Mouse (Mus musculus) neural tube, embryonic 14.5 days (tissue): Measurements from ENCODE around the gene Xpnpep1. TPM values are rescaled to one million over a fixed set of nuclear protein-coding genes. Genes with fewer than 3 reads are reported as not detected.

Source experiments
- ATAC-seq: fragments of 200-750 bp; cut with Nextera tagmentation; 2 replicates; pipeline ENCODE4 v1.8.0; 2017; ENCODE audit warnings: low read depth, mild to moderate bottlenecking, moderate TSS enrichment, moderate library complexity
- H3K27ac ChIP-seq: fragments of 300-500 bp; sonication (generic); 2 replicates; pipeline ENCODE4 v1.5.1; 2014; ENCODE audit warnings: low read depth, mild to moderate bottlenecking, control low read depth, low read length, moderate library complexity, mixed read lengths
- H3K27me3 ChIP-seq: fragments of 300-500 bp; sonication (generic); 2 replicates; pipeline ENCODE4 v1.6.1; 2014; ENCODE audit warnings: low read length; ENCODE audit not compliant: control insufficient read depth, insufficient read depth
- H3K36me3 ChIP-seq: fragments of 300-500 bp; sonication (generic); 2 replicates; pipeline ENCODE4 v1.6.1; 2014; ENCODE audit warnings: low read length, mixed read lengths; ENCODE audit not compliant: control insufficient read depth, insufficient read depth
- H3K4me1 ChIP-seq: fragments of 300-500 bp; sonication (generic); 2 replicates; pipeline ENCODE4 v1.6.1; 2014; ENCODE audit warnings: low read length; ENCODE audit not compliant: control insufficient read depth, insufficient read depth
- H3K4me2 ChIP-seq: fragments of 300-500 bp; sonication (generic); 2 replicates; pipeline ENCODE4 v1.6.1; 2014; ENCODE audit warnings: mild to moderate bottlenecking, low read depth, low read length, control low read depth
- H3K4me3 ChIP-seq: fragments of 300-500 bp; sonication (generic); 2 replicates; pipeline ENCODE4 v1.5.1; 2014; ENCODE audit warnings: low read depth, low read length, control low read depth, mixed read lengths
- H3K9ac ChIP-seq: fragments of 300-500 bp; sonication (generic); replicated peaks from 2 replicates; pipeline ENCODE4 v1.6.1; 2014; ENCODE audit warnings: low read depth, mild to moderate bottlenecking, control low read depth, low read length, mixed read lengths
- H3K9me3 ChIP-seq: fragments of 300-500 bp; sonication (generic); 2 replicates; pipeline ENCODE4 v1.6.1; 2016; ENCODE audit warnings: low read length; ENCODE audit not compliant: control insufficient read depth
- WGBS: fragments of 180-500 bp; shearing (Covaris S2); extraction: QIAGEN DNeasy Blood & Tissue Kit; methylation state at CpG from one replicate; pipeline ENCODE4 v1.1.7; 2014; 5-methylcytosine and 5-hydroxymethylcytosine counted together
- polyA plus RNA-seq: library from polyadenylated mRNA; unstranded; fragments of >200 nt; fragmentation: Nextera tagmentation; extraction: Ambion mirVana; gene quantifications from 2 replicates; pipeline ENCODE4 v1.2.1, GENCODE M21; 2014

Xpnpep1 gene
- 123 and 138 TPM in 2 replicates for polyA plus RNA-seq

GRCm38 (mm10) chr19:53040164-53041132, at the start of gene Xpnpep1:
Gene Xpnpep1, minus strand, starts transcription at chr19:53040214.
- WGBS, result 88% methylated on average over 23 of the region's 23 CpGs
- Histone ChIP-seq H3K4me3 (peak within 1 kb of the TSS; percentile 93), H3K27ac (peak within 1 kb of the TSS; percentile 87; the same call in 1 of the 2 replicates), H3K9me3 (no peaks in the 10 kb centered on the region), H3K9ac (peak within 1 kb of the TSS; percentile 98; the same call in 1 of the 2 replicates), H3K4me2 (peak within 1 kb of the TSS; percentile 92), H3K27me3 (no peaks in the 10 kb centered on the region), H3K4me1 (peaks cover 11% of the 10 kb centered on the region), H3K36me3 (no peaks in the 10 kb centered on the region)
- no peak for ATAC-seq

GRCm38 (mm10) chr19:53087268-53088143, 47.5 kb upstream of the Xpnpep1 start:
- no peaks in the 10 kb centered on the region for H3K4me1 ChIP-seq
- H3K9ac ChIP-seq, result no peak overlapping the region
- no peaks in the 10 kb centered on the region for H3K9me3 ChIP-seq
- ATAC-seq, result no peak; the same call in 1 of the 2 replicates
- WGBS, result 42% methylated on average over 25 of the region's 25 CpGs
- peak overlapping the region; percentile 44; the same call in 1 of the 2 replicates for H3K27ac ChIP-seq
- H3K4me2 ChIP-seq, result peak overlapping the region; percentile 14; the same call in 1 of the 2 replicates
- no peaks in the 10 kb centered on the region for H3K27me3 ChIP-seq
- no peaks in the 10 kb centered on the region for H3K36me3 ChIP-seq
- no peak overlapping the region for H3K4me3 ChIP-seq

- Histone ChIP-seq H3K4me2 (no peak overlapping the region), H3K36me3 (no peaks in the 10 kb centered on the region), H3K27ac (0 out of 2 replicates have a peak overlapping the region, but pooled peaks have one; percentile 29), H3K9me3 (no peaks in the 10 kb centered on the region), H3K4me3 (no peak overlapping the region), H3K4me1 (no peaks in the 10 kb centered on the region), H3K27me3 (no peaks in the 10 kb centered on the region), H3K9ac (no peak overlapping the region)
- no peak for ATAC-seq
- 68% methylated on average over 12 of the region's 12 CpGs for WGBS
Measured at GRCm38 (mm10) chr19:53086861-53087260, 46.8 kb upstream of the Xpnpep1 start.

- no peak overlapping the region for H3K4me3 ChIP-seq
- H3K9ac ChIP-seq, result no peak overlapping the region
- ATAC-seq, result no peak
- no peaks in the 10 kb centered on the region for H3K27me3 ChIP-seq
- no peak overlapping the region for H3K4me2 ChIP-seq
- H3K4me1 ChIP-seq, result no peaks in the 10 kb centered on the region
- H3K36me3 ChIP-seq, result no peaks in the 10 kb centered on the region
- no peaks in the 10 kb centered on the region for H3K9me3 ChIP-seq
- no peak overlapping the region for H3K27ac ChIP-seq
- WGBS, result 75% methylated on average over 5 of the region's 5 CpGs
Measured at GRCm38 (mm10) chr19:53084735-53085134, 44.7 kb upstream of the Xpnpep1 start.

GRCm38 (mm10) chr19:53082862-53083261, 42.8 kb upstream of the Xpnpep1 start:
- Histone ChIP-seq H3K4me2 (no peak overlapping the region), H3K9me3 (no peaks in the 10 kb centered on the region), H3K27me3 (no peaks in the 10 kb centered on the region), H3K36me3 (no peaks in the 10 kb centered on the region), H3K9ac (no peak overlapping the region), H3K4me1 (no peaks in the 10 kb centered on the region), H3K4me3 (no peak overlapping the region), H3K27ac (no peak overlapping the region)
- ATAC-seq, result no peak
- 92% methylated on average over 8 of the region's 8 CpGs for WGBS

- H3K9ac ChIP-seq, result no peak overlapping the region
- no peak overlapping the region for H3K27ac ChIP-seq
- H3K27me3 ChIP-seq, result no peaks in the 10 kb centered on the region
- H3K36me3 ChIP-seq, result no peaks in the 10 kb centered on the region
- 80% methylated on average over 3 of the region's 3 CpGs for WGBS
- no peak for ATAC-seq
- H3K4me3 ChIP-seq, result no peak overlapping the region
- H3K4me2 ChIP-seq, result no peak overlapping the region
- no peaks in the 10 kb centered on the region for H3K9me3 ChIP-seq
- H3K4me1 ChIP-seq, result no peaks in the 10 kb centered on the region
Measured at GRCm38 (mm10) chr19:53081339-53081738, 41.3 kb upstream of the Xpnpep1 start.

GRCm38 (mm10) chr19:53080921-53081320, 40.9 kb upstream of the Xpnpep1 start:
- Histone ChIP-seq H3K27ac (no peak overlapping the region), H3K27me3 (no peaks in the 10 kb centered on the region), H3K4me1 (no peaks in the 10 kb centered on the region), H3K36me3 (no peaks in the 10 kb centered on the region), H3K9me3 (no peaks in the 10 kb centered on the region), H3K4me2 (no peak overlapping the region), H3K4me3 (no peak overlapping the region), H3K9ac (no peak overlapping the region)
- ATAC-seq, result no peak
- 34% methylated on average over 6 of the region's 6 CpGs for WGBS

- H3K4me2 ChIP-seq, result no peak overlapping the region
- H3K9ac ChIP-seq, result no peak overlapping the region
- no peaks in the 10 kb centered on the region for H3K36me3 ChIP-seq
- H3K4me3 ChIP-seq, result no peak overlapping the region
- 82% methylated on average over 3 of the region's 3 CpGs for WGBS
- no peaks in the 10 kb centered on the region for H3K27me3 ChIP-seq
- H3K4me1 ChIP-seq, result no peaks in the 10 kb centered on the region
- no peaks in the 10 kb centered on the region for H3K9me3 ChIP-seq
- H3K27ac ChIP-seq, result no peak overlapping the region
- no peak for ATAC-seq
Measured at GRCm38 (mm10) chr19:53080487-53080886, 40.5 kb upstream of the Xpnpep1 start.
